Mouse (Mus musculus) heart, adult 2 months (tissue): ENCODE measurements at regions not wholly inside any gene's neighbourhood (a gene's known extent, or its start where the extent isn't known, plus 50 kb on each side); places are given as distances from the start of the nearest gene placed in this dataset.

Source experiments
- DNase-seq, 2 experiments: peaks; one replicate each; pipeline ENCODE4 v3.0.0; 2021
- H3K27ac ChIP-seq: fragments of 200-600 bp; 2 replicates; pipeline ENCODE4 v1.8.1; 2022
- H3K27me3 ChIP-seq: fragments of 200-500 bp; 2 replicates; pipeline ENCODE4 v1.6.1; 2012; ENCODE audit warnings: mild to moderate bottlenecking, low read length, inconsistent platforms, mixed read lengths; ENCODE audit not compliant: control insufficient read depth, insufficient read depth
- H3K36me3 ChIP-seq: fragments of 200-500 bp; 2 replicates; pipeline ENCODE4 v1.6.1; 2012; ENCODE audit warnings: low read length, inconsistent platforms; ENCODE audit not compliant: control insufficient read depth, insufficient read depth
- H3K4me1 ChIP-seq: fragments of 200-500 bp; 2 replicates; pipeline ENCODE4 v1.6.1; 2011; ENCODE audit warnings: low read length; ENCODE audit not compliant: control insufficient read depth, insufficient read depth
- H3K4me3 ChIP-seq: fragments of 200-600 bp; 2 replicates; pipeline ENCODE4 v1.8.1; 2022
- H3K79me2 ChIP-seq: fragments of 200-500 bp; replicated peaks from 2 replicates; pipeline ENCODE4 v1.6.1; 2012; ENCODE audit warnings: mild to moderate bottlenecking, inconsistent platforms, low read length, moderate library complexity, mixed read lengths; ENCODE audit not compliant: control insufficient read depth, insufficient read depth
- H3K9ac ChIP-seq: fragments of 200-500 bp; 2 replicates; pipeline ENCODE4 v1.6.1; 2012; ENCODE audit warnings: low read depth, mild to moderate bottlenecking, control low read depth, inconsistent platforms, low read length, mixed read lengths
- CTCF ChIP-seq: fragments of 200-600 bp; IDR thresholded peaks from 2 replicates; pipeline ENCODE4 v1.8.1; 2022; ENCODE audit warnings: antibody characterized with exemption, mild to moderate bottlenecking, moderate library complexity
- EP300 ChIP-seq: fragments of 200-500 bp; IDR thresholded peaks from 2 replicates; pipeline ENCODE4 v1.6.1; 2011; ENCODE audit warnings: low read depth, low read length, control low read depth; ENCODE audit not compliant: insufficient read depth
- POLR2A ChIP-seq: fragments of 200-500 bp; IDR thresholded peaks from 2 replicates; pipeline ENCODE4 v1.6.1; 2011; ENCODE audit warnings: mild to moderate bottlenecking, low read depth, low read length, control low read depth; ENCODE audit not compliant: insufficient read depth
- WGBS: fragments of 180-500 bp; shearing (Covaris S2); methylation state at CpG from one replicate; pipeline ENCODE4 v1.1.7; 2018; 5-methylcytosine and 5-hydroxymethylcytosine counted together
- intact Hi-C: fragments of 180-260 bp; cut with DNase I; formaldehyde crosslinking; loops from one replicate; pipeline ENCODE4 v1.15.1; 2025

DNA sequence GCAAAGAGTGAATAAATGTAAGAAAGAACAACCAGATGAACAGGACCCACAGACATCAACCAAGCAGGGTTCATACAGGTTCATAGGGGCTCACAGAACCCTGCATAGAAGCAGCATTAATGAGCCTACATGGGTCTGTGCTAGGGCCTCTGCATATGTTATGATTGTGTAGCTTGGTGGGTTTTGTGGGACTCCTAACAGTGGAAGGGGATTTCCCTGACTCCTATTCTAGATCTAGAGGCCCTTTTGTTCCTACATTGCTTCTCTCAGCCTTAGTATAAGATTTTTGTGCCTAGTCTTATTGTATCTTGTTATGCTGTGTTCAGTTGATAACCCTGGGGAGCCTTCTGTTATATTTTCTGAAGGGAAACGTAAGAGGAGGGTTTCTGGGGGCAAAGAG is 481.7 kb upstream of the Adam24 start:
- WGBS, result 27% methylated on average over 1 of the region's 1 CpGs
- H3K27ac ChIP-seq, result no peak overlapping the region
- intact Hi-C loops, result no loop called here

DNA sequence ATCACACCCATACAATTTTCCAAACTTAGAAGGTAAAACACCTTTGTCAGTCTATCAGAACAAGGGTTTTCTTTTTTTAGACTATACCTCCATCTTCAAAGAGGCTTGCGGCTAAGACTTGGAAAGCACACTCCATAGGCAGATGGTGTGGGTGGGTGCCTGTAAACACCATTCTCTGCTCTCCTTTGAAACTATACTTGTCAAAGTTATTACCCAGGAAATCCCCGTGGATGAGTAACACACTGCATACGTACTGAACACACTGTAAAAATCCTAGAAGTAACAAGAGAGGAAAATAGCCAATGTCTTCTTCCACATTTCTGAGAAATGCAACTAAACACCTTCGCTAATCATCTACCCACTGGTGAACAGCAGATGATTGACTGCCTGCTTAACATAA is 464.0 kb upstream of the Adam24 start:
- Histone ChIP-seq H3K36me3 (no peaks in the 10 kb centered on the region), H3K4me3 (no peak overlapping the region), H3K79me2 (no peaks in the 10 kb centered on the region), H3K4me1 (no peaks in the 10 kb centered on the region), H3K27ac (no peak overlapping the region), H3K27me3 (no peaks in the 10 kb centered on the region), H3K9ac (no peak overlapping the region)
- TF ChIP-seq CTCF (no peak), POLR2A (no peak), EP300 (no peak)
- no peak for DNase-seq
- intact Hi-C loops, result no loop called here
- 81% methylated on average over 4 of the region's 4 CpGs for WGBS

More for the DNA sequence above, 481.7 kb upstream of the Adam24 start:
- H3K36me3 ChIP-seq, result no peaks in the 10 kb centered on the region
- no peak overlapping the region for H3K9ac ChIP-seq
- TF ChIP-seq POLR2A (no peak), CTCF (no peak), EP300 (no peak)
- H3K4me1 ChIP-seq, result no peaks in the 10 kb centered on the region
- no peaks in the 10 kb centered on the region for H3K27me3 ChIP-seq
- no peaks in the 10 kb centered on the region for H3K79me2 ChIP-seq
- no peak overlapping the region for H3K4me3 ChIP-seq
- DNase-seq, result no peak

DNA sequence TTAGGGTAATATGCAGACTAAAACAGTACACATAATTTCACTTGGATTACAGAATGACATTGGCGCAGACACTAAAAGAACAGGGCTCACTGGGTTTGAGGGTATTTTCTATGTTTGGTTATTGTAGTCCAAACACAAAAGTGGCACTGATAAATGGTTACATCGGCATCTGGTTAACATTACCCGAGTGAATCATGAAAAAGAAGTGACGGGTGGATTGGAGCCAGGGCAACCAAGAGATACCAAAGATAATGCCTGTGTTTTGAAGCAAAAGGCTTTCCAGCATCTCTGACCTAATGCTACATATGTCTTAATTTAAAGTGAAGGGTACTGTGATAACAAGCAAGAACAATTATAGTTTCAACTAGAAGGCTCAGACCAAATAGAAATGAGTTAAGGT is 451.4 kb upstream of the Adam24 start:
- Histone ChIP-seq H3K27me3 (no peaks in the 10 kb centered on the region), H3K9ac (no peak overlapping the region), H3K4me1 (no peaks in the 10 kb centered on the region), H3K4me3 (no peak overlapping the region), H3K79me2 (no peaks in the 10 kb centered on the region), H3K36me3 (no peaks in the 10 kb centered on the region), H3K27ac (no peak overlapping the region)
- intact Hi-C loops, result no loop called here
- 29% methylated on average over 4 of the region's 4 CpGs for WGBS
- TF ChIP-seq POLR2A (no peak), EP300 (no peak), CTCF (no peak)
- DNase-seq, result no peak

DNA sequence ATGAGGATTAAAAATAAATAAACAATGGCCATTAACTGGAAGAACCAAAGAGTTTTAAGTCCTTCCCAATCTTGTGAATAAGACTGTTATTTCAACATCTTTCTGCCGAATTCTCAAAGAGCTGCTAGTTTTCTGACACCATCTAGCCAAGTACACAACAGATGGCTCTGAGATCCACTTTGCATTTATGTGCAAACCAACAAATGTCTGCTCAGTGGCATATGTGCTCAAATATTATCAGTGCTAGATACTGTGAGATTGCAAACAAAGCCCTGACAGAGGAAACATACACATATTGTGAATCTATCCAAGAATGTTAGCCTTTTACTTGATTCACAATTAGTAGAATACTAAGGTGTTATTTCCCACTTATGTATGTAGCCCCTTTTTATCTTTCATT is 447.6 kb upstream of the Adam24 start:
- no peaks in the 10 kb centered on the region for H3K27me3 ChIP-seq
- DNase-seq, result no peak
- H3K4me3 ChIP-seq, result no peak overlapping the region
- H3K27ac ChIP-seq, result no peak overlapping the region
- no peaks in the 10 kb centered on the region for H3K36me3 ChIP-seq
- 55% methylated on average over 1 of the region's 1 CpGs for WGBS
- TF ChIP-seq EP300 (no peak), CTCF (no peak), POLR2A (no peak)
- H3K79me2 ChIP-seq, result no peaks in the 10 kb centered on the region
- intact Hi-C loops, result no loop called here
- no peak overlapping the region for H3K9ac ChIP-seq
- no peaks in the 10 kb centered on the region for H3K4me1 ChIP-seq
